ENCODE assay signal across 31 mouse cellular contexts in genomic region chr9:104872586-104872985, GRCm38 (mm10).
"Had no signal": no experiment of that assay in that cellular context is flagged by ENCODE, and none has a peak within 500 bp of the region (broad histone marks: within the 10 kb centered on the region; RNA-seq: fewer than 3 reads in every experiment).

No protein-coding gene starts in this region.

- H3K27me3 ChIP-seq: heart, embryonic 12.5 days; heart, embryonic 13.5 days; heart, embryonic 15.5 days; hindbrain, embryonic 12.5 days; hindbrain, embryonic 13.5 days; hindbrain, embryonic 15.5 days; intestine, embryonic 15.5 days; kidney, embryonic 15.5 days had no signal

- H3K4me3 ChIP-seq: heart, embryonic 10.5 days; heart, embryonic 12.5 days; heart, embryonic 13.5 days; heart, embryonic 15.5 days; hindbrain, embryonic 10.5 days; hindbrain, embryonic 12.5 days; hindbrain, embryonic 13.5 days; hindbrain, embryonic 15.5 days; intestine, embryonic 15.5 days; kidney, embryonic 15.5 days; layer of hippocampus, adult 2 months had no signal

- H3K36me3 ChIP-seq: heart, embryonic 10.5 days; heart, embryonic 12.5 days; heart, embryonic 13.5 days; heart, embryonic 15.5 days; hindbrain, embryonic 10.5 days; hindbrain, embryonic 12.5 days; hindbrain, embryonic 13.5 days; hindbrain, embryonic 15.5 days; intestine, embryonic 15.5 days; kidney, embryonic 15.5 days had no signal

- H3K9me3 ChIP-seq: heart, embryonic 10.5 days; heart, embryonic 15.5 days; hindbrain, embryonic 10.5 days; hindbrain, embryonic 12.5 days; hindbrain, embryonic 13.5 days; hindbrain, embryonic 15.5 days; intestine, embryonic 15.5 days; kidney, embryonic 15.5 days had no signal

- DNase-seq: heart, postnatal 10 days; heart, postnatal 14 days; heart, postnatal 36 days; heart, postnatal 4 days; kidney, adult 11 months; kidney, adult 18-20 months; kidney, adult 2 months; kidney, adult 8-10 months; kidney, adult 9 months; kidney, postnatal 10 days; kidney, postnatal 14 days; kidney, postnatal 25 days; kidney, postnatal 36 days; kidney, postnatal 4 days; layer of hippocampus, adult 9-11 months; layer of hippocampus, postnatal 36 days had no signal

- H3K4me2 ChIP-seq: heart, embryonic 11.5 days; heart, embryonic 12.5 days; heart, embryonic 13.5 days; heart, embryonic 15.5 days; hindbrain, embryonic 12.5 days; hindbrain, embryonic 13.5 days; hindbrain, embryonic 14.5 days; hindbrain, embryonic 15.5 days; intestine, embryonic 15.5 days; kidney, embryonic 15.5 days had no signal

- H3K9ac ChIP-seq: heart, embryonic 12.5 days; heart, embryonic 13.5 days; heart, embryonic 15.5 days; hindbrain, embryonic 12.5 days; hindbrain, embryonic 13.5 days; hindbrain, embryonic 14.5 days; hindbrain, embryonic 15.5 days; intestine, embryonic 15.5 days; kidney, embryonic 15.5 days had no signal

- H3K4me1 ChIP-seq: heart, embryonic 12.5 days; heart, embryonic 13.5 days; heart, embryonic 15.5 days; hindbrain, embryonic 10.5 days; hindbrain, embryonic 12.5 days; hindbrain, embryonic 13.5 days; hindbrain, embryonic 15.5 days; intestine, embryonic 15.5 days; kidney, embryonic 15.5 days had no signal

- H3K27ac ChIP-seq: heart, embryonic 10.5 days; heart, embryonic 13.5 days; heart, embryonic 15.5 days; hindbrain, embryonic 10.5 days; hindbrain, embryonic 12.5 days; hindbrain, embryonic 13.5 days; hindbrain, embryonic 14.5 days; hindbrain, embryonic 15.5 days; hindbrain, postnatal 0 days; intestine, embryonic 15.5 days; kidney, embryonic 15.5 days; kidney, postnatal 0 days; layer of hippocampus, adult 2 months had no signal
